Mouse (Mus musculus) hematopoietic stem cell, adult 5-6 weeks (primary cell): Measurements from ENCODE around the gene Chic2. TPM values are rescaled to one million over a fixed set of nuclear protein-coding genes. Genes with fewer than 3 reads are reported as not detected.

Source experiments
- ATAC-seq, 2 experiments: fragments of 125-278 bp in 1 of 2; replicated peaks in 1 of 2; 2 replicates each; pipeline ENCODE4 v1.8.0; 2016 to 2017; ENCODE audit warnings: inconsistent platforms in 2 of 2, mild to moderate bottlenecking in 2 of 2, moderate number of reproducible peaks in 2 of 2, low read depth in 1 of 2, moderate TSS enrichment in 1 of 2; ENCODE audit not compliant: low FRiP score in 2 of 2, poor library complexity in 2 of 2, severe bottlenecking in 2 of 2, insufficient read depth in 1 of 2, low TSS enrichment in 1 of 2
- total RNA-seq: library from RNA; stranded (forward); fragments of 172-1452, 232-1000 nt; gene quantifications from 2 replicates; pipeline ENCODE4 v1.2.3, GENCODE M21; 2017

Gene Chic2
- total RNA-seq, 1 experiment from 2014 or later = 38.3 TPM

DNA sequence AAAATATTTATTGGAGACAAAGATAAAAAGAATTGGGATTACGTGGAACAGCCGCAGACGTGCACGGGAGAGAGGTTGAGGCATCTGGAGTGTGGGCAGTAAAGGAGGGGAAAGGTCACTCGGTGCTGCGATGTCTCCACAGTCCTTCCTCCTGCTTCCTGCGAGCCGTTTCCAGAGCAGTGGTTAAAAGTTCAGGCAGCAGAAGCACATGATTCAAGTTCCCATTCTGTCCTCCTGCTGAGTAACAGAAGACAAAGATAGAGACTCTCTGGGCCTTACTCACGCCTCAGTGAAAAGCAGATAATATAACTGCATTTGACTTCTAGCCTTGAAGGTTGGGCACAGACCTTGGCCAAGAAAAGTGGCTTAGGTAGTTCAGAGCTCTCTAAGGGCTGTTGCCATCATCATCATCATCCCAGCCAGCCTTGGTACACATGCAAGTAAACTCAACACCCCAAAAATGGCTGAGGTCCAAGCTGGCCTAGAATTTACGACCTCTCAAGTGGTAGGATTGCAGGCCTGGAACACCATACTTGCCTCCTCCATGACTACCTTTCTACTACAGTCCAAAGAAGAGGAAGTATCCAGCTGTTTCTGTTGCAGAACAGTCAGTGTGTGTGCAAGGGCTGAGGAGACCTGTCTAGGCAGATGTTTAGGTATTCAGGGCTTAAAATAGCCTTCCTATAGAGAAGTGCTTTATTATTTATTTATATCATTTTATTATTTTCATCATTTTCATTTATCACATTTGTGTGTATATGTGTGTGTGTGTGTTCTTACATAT lies 87.1 kb downstream of the Chic2 start:
- no peak for ATAC-seq

DNA sequence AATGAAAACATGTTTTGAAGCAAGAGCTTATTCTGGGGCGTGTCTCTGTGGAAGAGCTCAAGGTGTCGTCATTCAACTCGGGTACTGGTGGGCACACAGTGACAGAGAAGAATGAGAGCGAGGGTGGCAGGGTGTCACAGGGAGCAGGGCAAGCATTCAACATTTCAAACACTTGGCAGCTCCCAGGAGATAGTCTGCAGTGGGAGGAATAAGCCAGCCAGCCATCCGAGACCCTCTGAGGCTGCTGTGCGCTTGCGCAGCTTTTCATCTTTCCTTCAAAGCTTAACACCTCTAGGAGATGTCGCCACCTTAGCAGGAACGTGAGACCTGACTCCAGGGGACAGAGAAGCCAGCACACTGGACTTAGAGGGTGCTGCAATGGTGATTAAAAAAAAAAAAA lies 88.2 kb downstream of the Chic2 start:
- no peak for ATAC-seq

DNA sequence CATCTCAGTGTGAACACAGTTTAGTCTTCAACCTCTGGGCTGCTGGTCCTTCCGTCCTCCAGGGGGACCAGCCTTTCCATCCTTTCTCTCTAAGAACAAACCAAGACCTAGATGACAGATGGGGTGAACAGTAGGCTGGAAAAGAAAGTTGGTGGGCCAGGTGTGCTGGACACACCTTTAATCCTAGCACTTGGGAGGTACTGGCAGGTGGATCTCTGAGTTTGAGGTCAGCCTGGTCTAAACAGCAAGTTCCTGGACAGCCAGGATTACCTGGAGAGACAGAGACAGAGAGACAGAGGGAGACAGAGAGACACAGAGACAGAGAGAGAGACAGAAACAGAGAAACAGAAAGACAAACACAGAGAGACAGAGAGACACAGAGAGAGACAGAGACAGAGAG lies 89.0 kb downstream of the Chic2 start:
- no peak for ATAC-seq

DNA sequence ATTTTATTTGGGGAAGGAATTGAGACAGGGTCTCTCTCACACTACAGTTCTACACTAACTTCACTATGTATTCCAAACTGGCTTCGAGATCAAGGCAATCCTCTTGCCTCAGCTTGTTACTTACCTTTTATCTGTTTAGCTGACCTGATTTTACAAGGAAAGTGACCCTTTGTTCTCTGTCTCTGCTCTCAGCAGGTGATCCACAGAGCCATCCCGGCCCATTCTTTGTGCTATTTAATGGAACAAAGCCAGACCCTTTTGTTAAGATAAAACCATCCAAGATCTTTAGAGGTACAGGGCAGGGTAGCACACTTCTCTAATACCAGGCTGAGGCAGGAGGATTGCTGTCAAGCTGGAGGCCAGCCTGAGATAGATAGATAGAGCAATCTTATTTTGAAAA lies 91.6 kb downstream of the Chic2 start:
- no peak for ATAC-seq

DNA sequence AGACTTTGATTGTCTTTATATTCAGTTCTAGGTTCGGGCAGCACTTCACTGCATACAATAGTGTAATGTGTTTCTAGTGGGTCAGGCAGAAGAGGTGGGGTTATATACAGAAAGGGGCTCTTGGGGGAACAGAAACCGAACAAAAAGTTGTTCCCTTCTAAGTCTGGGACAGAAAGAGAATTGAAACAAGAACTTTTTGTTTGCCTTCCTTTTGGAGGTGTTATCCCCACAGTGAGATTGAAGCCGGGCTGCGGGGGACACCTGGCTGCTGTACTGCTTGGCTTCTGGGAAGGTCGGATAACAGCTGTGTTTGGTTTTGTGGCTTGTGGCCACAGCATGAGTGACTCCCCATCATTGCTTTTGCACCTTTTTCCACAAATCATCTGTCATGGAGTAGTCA lies 93.2 kb downstream of the Chic2 start:
- ATAC-seq = no peak

DNA sequence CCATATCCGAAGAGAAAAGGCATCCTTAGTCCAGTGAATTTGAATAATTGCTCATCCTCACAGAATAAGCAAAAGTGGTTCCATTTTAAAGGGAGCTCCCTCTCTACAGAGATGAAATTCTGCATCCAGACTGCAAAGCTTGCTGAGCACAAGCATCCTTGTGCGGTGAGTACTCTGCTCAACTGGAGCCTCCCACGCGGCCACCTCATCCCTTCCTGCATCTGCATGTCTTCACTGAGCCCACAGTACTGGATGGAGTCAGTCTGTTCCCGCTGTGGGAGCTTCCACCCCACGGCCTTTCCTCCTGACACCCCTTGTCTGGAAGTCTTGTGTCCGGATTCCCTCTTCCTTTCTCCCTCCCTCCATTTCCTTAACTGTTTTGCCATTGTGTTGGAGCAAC lies 95.3 kb downstream of the Chic2 start:
- ATAC-seq = no peak

DNA sequence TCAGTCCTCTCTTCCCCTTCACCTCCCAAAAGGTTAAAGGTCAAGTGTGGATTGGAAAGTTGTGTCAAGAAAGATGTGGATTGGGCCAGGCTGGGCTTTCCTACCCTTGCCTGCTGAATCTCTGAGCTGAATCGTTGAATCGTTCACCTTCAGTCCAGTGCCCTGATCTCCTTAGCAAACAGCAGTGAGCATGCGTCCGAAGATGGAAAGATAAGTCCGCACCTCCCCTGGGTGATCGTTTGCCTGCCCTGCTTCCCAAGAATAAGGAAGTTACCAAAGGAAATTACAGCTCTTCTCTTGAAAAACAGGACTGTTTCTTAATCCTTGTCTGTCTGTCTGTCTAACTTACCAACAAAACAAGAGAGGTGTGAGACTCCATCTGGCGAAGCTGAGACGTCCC lies 96.1 kb downstream of the Chic2 start:
- no peak for ATAC-seq

Other genes starting within 250 kb of the Chic2 start
- gene Gsx2, start 30.8 kb upstream of the Chic2 start, total RNA-seq = not detected in 2 replicates
- not detected in 2 replicates for gene Pdgfra, start 107.5 kb upstream of the Chic2 start, total RNA-seq